Mouse (Mus musculus) C2C12 (cell line): ENCODE results near the gene Slc5a9. TPM values are rescaled to one million over a fixed set of nuclear protein-coding genes. Genes with fewer than 3 reads are reported as not detected.

Experiments used
- H3K27me3 ChIP-seq: one replicate; pipeline ENCODE4 v1.6.1; 2011; ENCODE audit not compliant: control insufficient read depth, insufficient read depth, insufficient read length
- H3K36me3 ChIP-seq: one replicate; pipeline ENCODE4 v1.6.1; 2011; ENCODE audit not compliant: control insufficient read depth, insufficient read depth
- H3K4me3 ChIP-seq: one replicate; pipeline ENCODE4 v1.5.1; 2011; ENCODE audit warnings: mild to moderate bottlenecking, control low read depth; ENCODE audit not compliant: poor library complexity, insufficient read depth, severe bottlenecking
- H3K79me2 ChIP-seq: one replicate; pipeline ENCODE4 v1.6.1; 2011; ENCODE audit not compliant: control insufficient read depth, insufficient read depth
- H3K79me3 ChIP-seq: one replicate; pipeline ENCODE4 v1.6.1; 2011; ENCODE audit warnings: low read depth, control low read depth
- H3ac ChIP-seq: one replicate; pipeline ENCODE3; 2011; ENCODE audit warnings: low read depth; ENCODE audit not compliant: control insufficient read depth, insufficient read length
- CEBPB ChIP-seq: IDR thresholded peaks from one replicate; pipeline ENCODE4 v1.6.1; 2011; ENCODE audit warnings: low read depth, mild to moderate bottlenecking, control low read depth, moderate library complexity
- CTCF ChIP-seq: IDR thresholded peaks from one replicate; pipeline ENCODE4 v1.5.1; 2011; ENCODE audit not compliant: control insufficient read depth, insufficient read depth, insufficient read length
- FOSL1 ChIP-seq: IDR thresholded peaks from one replicate; pipeline ENCODE4 v1.8.0; 2011; ENCODE audit warnings: mild to moderate bottlenecking, low read length; ENCODE audit not compliant: poor library complexity, insufficient read depth, severe bottlenecking
- MAX ChIP-seq: IDR thresholded peaks from one replicate; pipeline ENCODE4 v1.6.1; 2011; ENCODE audit warnings: mild to moderate bottlenecking, control low read depth
- MYOD1 ChIP-seq: IDR thresholded peaks from one replicate; pipeline ENCODE4 v1.6.1; 2011; ENCODE audit warnings: low read depth; ENCODE audit not compliant: control insufficient read depth, insufficient read length
- MYOG ChIP-seq: IDR thresholded peaks from one replicate; pipeline ENCODE4 v1.6.1; 2011; ENCODE audit not compliant: control insufficient read depth, insufficient read length; ENCODE audit errors: extremely low read depth
- USF1 ChIP-seq: IDR thresholded peaks from one replicate; pipeline ENCODE4 v1.6.1; 2011; ENCODE audit warnings: low read depth, mild to moderate bottlenecking, control low read depth, moderate library complexity
- polyA plus RNA-seq: library from polyadenylated mRNA; unstranded; fragments of >200 nt; fragmentation: generic; extraction: Trizol; gene quantifications from one replicate; pipeline ENCODE4 v1.2.1, GENCODE M21; 2012; ENCODE audit warnings: missing spikeins

Slc5a9 gene
- polyA plus RNA-seq, 1 experiment: not detected

DNA sequence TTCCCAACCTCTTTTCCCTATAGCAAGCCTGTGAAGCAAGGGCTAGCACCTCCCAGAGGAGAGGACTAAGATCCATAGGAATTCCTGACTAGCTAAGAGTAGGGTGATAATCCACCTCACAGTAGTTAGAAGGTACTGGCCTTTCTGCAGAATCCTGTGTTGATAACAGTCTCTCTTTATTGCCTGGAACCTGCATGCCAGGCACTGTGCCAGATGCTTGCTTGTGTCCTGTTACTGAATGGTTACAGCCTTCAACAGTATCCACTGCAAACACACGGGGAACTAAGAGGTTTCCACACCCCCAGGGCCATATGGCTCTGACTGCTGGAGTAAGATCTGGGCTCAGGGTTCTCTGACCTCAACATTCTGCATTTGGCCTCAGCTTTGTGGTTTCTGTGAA lies 5.0 kb downstream of the Slc5a9 start:
- TF ChIP-seq MYOD1: no peak
- no peak for TF ChIP-seq FOSL1
- Histone ChIP-seq H3K36me3 (no peaks in the 10 kb centered on the region), H3K27me3 (no peaks in the 10 kb centered on the region), H3K79me2 (no peaks in the 10 kb centered on the region), H3K79me3 (no peaks in the 10 kb centered on the region), H3ac (no peak overlapping the region), H3K4me3 (no peak overlapping the region)

DNA sequence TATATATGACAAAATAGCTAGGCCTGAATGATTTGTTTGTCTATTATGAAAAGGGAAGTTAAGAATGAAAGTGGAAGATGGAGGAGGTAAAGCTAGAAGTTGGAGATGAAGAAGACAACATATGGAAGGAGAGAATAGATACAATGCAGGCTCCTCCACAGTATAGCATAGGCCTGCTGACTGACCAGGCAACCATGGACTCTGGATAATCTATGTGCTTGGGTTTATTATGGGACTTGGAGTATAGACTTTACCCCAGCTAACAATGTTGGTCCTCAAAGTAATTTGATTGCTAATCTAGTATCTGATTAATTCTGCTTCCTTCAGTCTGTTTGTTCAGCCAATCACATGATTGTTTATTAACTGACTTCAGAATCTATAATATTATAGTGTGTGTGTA lies 10.6 kb downstream of the Slc5a9 start:
- no peak overlapping the region for H3K4me3 ChIP-seq
- TF ChIP-seq MYOG: no peak
- TF ChIP-seq CTCF: no peak
- TF ChIP-seq CEBPB: no peak
- no peak for TF ChIP-seq MYOD1
- no peak for TF ChIP-seq FOSL1
- no peak for TF ChIP-seq MAX
- no peak for TF ChIP-seq USF1
- no peaks in the 10 kb centered on the region for H3K36me3 ChIP-seq
- H3K27me3 ChIP-seq: no peaks in the 10 kb centered on the region
- H3K79me2 ChIP-seq: no peaks in the 10 kb centered on the region
- no peak overlapping the region for H3ac ChIP-seq
- H3K79me3 ChIP-seq: no peaks in the 10 kb centered on the region

DNA sequence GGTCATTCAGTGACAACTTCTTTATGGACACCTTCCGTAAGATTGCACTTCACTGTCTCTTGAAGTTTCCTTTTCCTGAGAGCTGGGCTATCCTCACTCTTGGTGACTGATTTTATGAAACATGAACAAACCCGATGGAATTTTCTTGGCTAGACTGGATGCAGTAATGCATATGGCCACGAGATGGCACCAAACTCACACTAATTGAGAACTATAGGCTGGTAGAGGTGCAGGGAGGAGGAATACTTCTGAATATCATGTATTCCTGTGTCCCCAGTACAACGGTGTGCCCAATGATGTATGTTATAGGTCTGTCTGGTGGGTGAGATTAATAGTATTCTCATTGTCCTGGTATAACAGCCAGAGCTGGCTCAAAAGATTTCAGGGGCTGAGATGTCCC lies 16.1 kb downstream of the Slc5a9 start:
- Histone ChIP-seq H3ac (peak overlapping the region; percentile 18), H3K79me2 (no peaks in the 10 kb centered on the region), H3K27me3 (no peaks in the 10 kb centered on the region), H3K36me3 (no peaks in the 10 kb centered on the region), H3K79me3 (no peaks in the 10 kb centered on the region), H3K4me3 (no peak overlapping the region)
- no peak for TF ChIP-seq CEBPB
- peak; percentile 53 for TF ChIP-seq CTCF

DNA sequence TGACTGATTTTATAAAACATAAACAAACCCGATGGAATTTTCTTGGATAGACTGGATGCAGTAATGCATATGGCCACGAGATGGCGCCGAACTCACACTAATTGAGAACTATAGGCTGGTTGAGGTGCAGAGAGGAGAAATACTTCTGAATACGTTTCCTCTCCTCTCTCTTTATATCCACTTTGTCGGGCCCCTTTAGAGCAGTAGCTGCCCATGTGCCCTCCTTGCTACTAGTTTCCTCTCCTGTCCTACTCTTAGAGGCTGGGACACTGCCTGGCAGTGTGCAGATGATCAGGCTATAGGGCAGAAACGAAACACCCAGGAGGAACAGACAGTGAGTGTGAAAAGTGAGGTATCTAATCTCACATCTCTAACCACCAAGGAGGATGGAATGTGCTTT lies 16.7 kb downstream of the Slc5a9 start:
- Histone ChIP-seq H3K79me3 (no peaks in the 10 kb centered on the region), H3ac (peak overlapping the region; percentile 14), H3K4me3 (no peak overlapping the region), H3K36me3 (no peaks in the 10 kb centered on the region), H3K79me2 (no peaks in the 10 kb centered on the region), H3K27me3 (no peaks in the 10 kb centered on the region)
- TF ChIP-seq USF1: no peak
- peak; percentile 30 for TF ChIP-seq CTCF

DNA sequence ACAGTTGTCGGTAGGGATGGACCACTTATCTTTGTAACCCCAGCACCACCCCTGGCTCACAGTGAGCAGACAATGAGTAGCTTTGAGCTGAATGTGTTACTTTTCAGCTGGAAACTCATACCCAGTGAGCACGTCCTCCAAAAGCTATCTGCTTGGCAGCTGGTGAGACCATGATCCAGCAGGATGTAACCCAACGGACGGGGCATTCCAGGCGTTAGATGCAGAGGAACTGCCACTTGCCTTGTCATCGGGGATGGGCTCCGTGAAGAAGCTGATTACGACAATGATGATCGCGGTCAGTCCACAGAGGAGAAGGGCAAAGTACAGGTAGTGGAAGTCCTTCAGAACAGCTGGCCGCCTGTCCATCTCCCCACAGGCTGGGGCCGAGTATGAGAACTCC lies 19.2 kb downstream of the Slc5a9 start:
- TF ChIP-seq MYOG (no peak), USF1 (no peak), MAX (no peak), CTCF (no peak), FOSL1 (no peak), MYOD1 (no peak)
- Histone ChIP-seq H3K79me3 (no peaks in the 10 kb centered on the region), H3K79me2 (no peaks in the 10 kb centered on the region), H3ac (no peak overlapping the region), H3K27me3 (no peaks in the 10 kb centered on the region), H3K4me3 (no peak overlapping the region), H3K36me3 (no peaks in the 10 kb centered on the region)

DNA sequence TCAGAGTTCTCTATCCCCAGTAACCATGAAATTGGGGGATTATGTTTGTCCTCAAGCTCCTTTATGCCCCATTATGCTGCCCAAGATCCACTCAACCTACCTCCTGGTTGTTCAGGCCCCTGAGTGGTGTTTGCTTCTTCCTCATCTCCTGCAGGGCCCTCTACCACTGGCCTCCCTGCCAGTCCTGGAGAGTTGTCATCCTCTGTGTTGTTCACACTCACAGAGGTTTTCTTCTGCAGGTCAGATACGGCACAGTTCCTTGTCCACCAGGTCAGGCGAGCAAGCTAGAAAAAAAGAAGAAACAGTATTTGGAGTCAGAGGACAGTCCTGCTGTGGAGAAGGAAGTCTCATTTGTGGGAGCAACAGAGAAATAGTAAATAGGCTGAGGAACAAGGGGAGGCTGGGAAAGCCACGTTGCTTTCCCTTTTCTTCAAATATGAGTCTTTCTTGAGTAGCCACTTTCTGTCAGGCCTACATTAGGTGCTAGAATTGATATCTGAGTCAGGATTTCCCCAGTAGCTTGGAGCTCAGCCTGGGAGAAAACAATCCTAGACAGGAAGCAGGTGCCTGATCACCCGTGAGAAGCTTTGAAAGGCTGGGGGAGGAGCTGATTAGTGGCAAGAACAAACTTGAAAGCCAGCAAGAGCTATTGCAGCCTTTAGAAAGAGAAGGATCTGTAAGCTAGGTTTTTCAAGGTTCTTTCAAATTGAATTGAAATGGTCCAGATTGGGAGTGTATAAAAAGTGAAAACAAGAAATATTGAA lies 22.4 kb downstream of the Slc5a9 start:
- no peak overlapping the region for H3K4me3 ChIP-seq
- H3K27me3 ChIP-seq: no peaks in the 10 kb centered on the region
- TF ChIP-seq CEBPB (no peak), MYOD1 (no peak), USF1 (no peak), MYOG (no peak), CTCF (no peak)
- H3ac ChIP-seq: no peak overlapping the region
- no peaks in the 10 kb centered on the region for H3K79me3 ChIP-seq
- no peaks in the 10 kb centered on the region for H3K36me3 ChIP-seq
- no peaks in the 10 kb centered on the region for H3K79me2 ChIP-seq
